Mouse (Mus musculus): ENCODE measurements around the gene Ace3.

Ace3 gene

GRCm38 (mm10) chr11:105953402-105953801 is 41.1 kb upstream of the Ace3 start:
- no peaks in the 10 kb centered on the region for H3K36me3 ChIP-seq (ENCODE audit: insufficient read depth, low read length)

GRCm38 (mm10) chr11:105955815-105956430 is 38.6 kb upstream of the Ace3 start:
- H3K36me3 ChIP-seq (ENCODE audit: insufficient read depth, low read length): no peaks in the 10 kb centered on the region
- TF ChIP-seq POU5F1 (IDR thresholded peaks at IDR 0.05; ENCODE audit: borderline replicate concordance, low read length) (no peak), NANOG (IDR thresholded peaks at IDR 0.05; ENCODE audit: borderline replicate concordance, low read length) (no peak), CTCF (conservative IDR thresholded peaks at IDR 0.05; ENCODE audit: low read length) (no peak)
- 0 out of 2 replicates have a peak, but pooled peaks cover 2% of the 10 kb centered on the region for H3K27me3 ChIP-seq (ENCODE audit: insufficient read depth, low read length)
- H3K4me3 ChIP-seq (replicated peaks; ENCODE audit: low read length): peak overlapping the region; percentile 77
- peaks cover 79% of the 10 kb centered on the region for H3K4me1 ChIP-seq (replicated peaks; ENCODE audit: low read depth, low read length)
- H3K9me3 ChIP-seq (ENCODE audit: low read length): no peaks in the 10 kb centered on the region

More at GRCm38 (mm10) chr11:105953402-105953801, 41.1 kb upstream of the Ace3 start:
- H3K4me3 ChIP-seq (replicated peaks; ENCODE audit: low read length): peak overlapping the region; percentile 39; the same call in 1 of the 2 replicates
- H3K27me3 ChIP-seq (ENCODE audit: insufficient read depth, low read length): no peaks in the 10 kb centered on the region
- no peaks in the 10 kb centered on the region for H3K9me3 ChIP-seq (ENCODE audit: low read length)
- TF ChIP-seq POU5F1 (IDR thresholded peaks at IDR 0.05; ENCODE audit: borderline replicate concordance, low read length) (no peak), CTCF (conservative IDR thresholded peaks at IDR 0.05; ENCODE audit: low read length) (no peak), NANOG (IDR thresholded peaks at IDR 0.05; ENCODE audit: borderline replicate concordance, low read length) (no peak)
- H3K4me1 ChIP-seq (replicated peaks; ENCODE audit: low read depth, low read length): peaks cover 78% of the 10 kb centered on the region

GRCm38 (mm10) chr11:105957501-105957900 is 37.0 kb upstream of the Ace3 start:
- 0 out of 2 replicates have a peak, but pooled peaks cover 2% of the 10 kb centered on the region for H3K27me3 ChIP-seq (ENCODE audit: insufficient read depth, low read length)
- no peak for TF ChIP-seq POU5F1 (IDR thresholded peaks at IDR 0.05; ENCODE audit: borderline replicate concordance, low read length)
- no peak for TF ChIP-seq CTCF (conservative IDR thresholded peaks at IDR 0.05; ENCODE audit: low read length)
- TF ChIP-seq NANOG (IDR thresholded peaks at IDR 0.05; ENCODE audit: borderline replicate concordance, low read length): no peak
- H3K9me3 ChIP-seq (ENCODE audit: low read length): no peaks in the 10 kb centered on the region
- peaks cover 65% of the 10 kb centered on the region for H3K4me1 ChIP-seq (replicated peaks; ENCODE audit: low read depth, low read length)
- no peaks in the 10 kb centered on the region for H3K36me3 ChIP-seq (ENCODE audit: insufficient read depth, low read length)
- H3K4me3 ChIP-seq (replicated peaks; ENCODE audit: low read length): no peak overlapping the region

DNA sequence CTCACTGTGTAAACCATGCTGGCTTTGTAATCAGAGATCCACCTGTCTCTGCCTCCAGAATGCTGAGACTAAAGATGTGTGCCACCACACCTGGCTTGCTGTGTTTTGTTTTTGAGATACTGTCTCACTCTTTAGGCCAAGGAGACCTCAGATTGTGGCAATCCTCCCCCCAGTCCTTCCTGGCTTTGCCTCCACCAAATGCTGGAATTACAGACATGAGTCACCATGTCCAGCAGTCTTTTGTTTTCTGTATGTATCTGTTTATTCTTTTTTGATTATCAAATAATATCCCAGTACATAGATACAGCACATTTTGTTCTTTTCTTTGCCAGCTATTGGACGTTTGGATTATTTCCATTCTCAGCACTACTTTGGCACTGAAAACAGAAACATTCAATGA is 35.9 kb upstream of the Ace3 start:
- no peak overlapping the region for H3K4me3 ChIP-seq (replicated peaks; ENCODE audit: low read length)
- H3K9me3 ChIP-seq (ENCODE audit: low read length): no peaks in the 10 kb centered on the region
- H3K36me3 ChIP-seq (ENCODE audit: insufficient read depth, low read length): no peaks in the 10 kb centered on the region
- H3K27me3 ChIP-seq (ENCODE audit: insufficient read depth, low read length): 0 out of 2 replicates have a peak, but pooled peaks cover 2% of the 10 kb centered on the region
- TF ChIP-seq NANOG (IDR thresholded peaks at IDR 0.05; ENCODE audit: borderline replicate concordance, low read length) (no peak), CTCF (conservative IDR thresholded peaks at IDR 0.05; ENCODE audit: low read length) (no peak), POU5F1 (IDR thresholded peaks at IDR 0.05; ENCODE audit: borderline replicate concordance, low read length) (no peak)
- H3K4me1 ChIP-seq (replicated peaks; ENCODE audit: low read depth, low read length): peaks cover 54% of the 10 kb centered on the region

DNA sequence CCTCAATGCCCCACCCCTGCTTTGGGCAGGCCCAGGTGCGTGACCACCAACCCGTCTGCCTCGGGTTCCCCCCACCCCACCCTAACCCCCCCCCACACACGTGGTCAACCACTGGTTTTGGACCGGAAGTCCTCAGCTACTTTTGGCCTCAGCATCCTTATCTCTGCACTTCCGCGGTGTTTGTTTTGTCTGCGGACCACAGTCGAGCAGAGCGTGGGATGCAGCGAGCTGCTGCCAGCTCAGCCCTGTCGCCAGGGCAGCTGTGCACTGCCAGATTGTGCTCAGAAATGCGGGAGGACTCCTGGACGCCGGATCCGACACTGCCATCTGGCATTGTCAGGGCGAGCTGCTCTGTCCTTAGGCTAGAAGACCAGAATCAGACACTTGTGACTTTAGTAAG is 35.1 kb upstream of the Ace3 start:
- H3K36me3 ChIP-seq (ENCODE audit: insufficient read depth, low read length): no peaks in the 10 kb centered on the region
- H3K4me3 ChIP-seq (replicated peaks; ENCODE audit: low read length): peak overlapping the region; percentile 52
- no peaks in the 10 kb centered on the region for H3K9me3 ChIP-seq (ENCODE audit: low read length)
- 0 out of 2 replicates have a peak, but pooled peaks cover 2% of the 10 kb centered on the region for H3K27me3 ChIP-seq (ENCODE audit: insufficient read depth, low read length)
- H3K4me1 ChIP-seq (replicated peaks; ENCODE audit: low read depth, low read length): peaks cover 49% of the 10 kb centered on the region
- TF ChIP-seq CTCF (conservative IDR thresholded peaks at IDR 0.05; ENCODE audit: low read length) (no peak), NANOG (IDR thresholded peaks at IDR 0.05; ENCODE audit: borderline replicate concordance, low read length) (no peak), POU5F1 (IDR thresholded peaks at IDR 0.05; ENCODE audit: borderline replicate concordance, low read length) (no peak)

- no peaks in the 10 kb centered on the region for H3K9me3 ChIP-seq (ENCODE audit: low read length)
- H3K4me1 ChIP-seq (replicated peaks; ENCODE audit: low read depth, low read length): peaks cover 23% of the 10 kb centered on the region
- TF ChIP-seq NANOG (IDR thresholded peaks at IDR 0.05; ENCODE audit: borderline replicate concordance, low read length) (no peak), CTCF (conservative IDR thresholded peaks at IDR 0.05; ENCODE audit: low read length) (peak; percentile 77)
- H3K36me3 ChIP-seq (ENCODE audit: insufficient read depth, low read length): no peaks in the 10 kb centered on the region
- H3K27me3 ChIP-seq (ENCODE audit: insufficient read depth, low read length): peaks cover 44% of the 10 kb centered on the region
- H3K4me3 ChIP-seq (replicated peaks; ENCODE audit: low read length): no peak overlapping the region
Measured at GRCm38 (mm10) chr11:105964691-105965090, 29.8 kb upstream of the Ace3 start.

GRCm38 (mm10) chr11:105966288-105966687 is 28.2 kb upstream of the Ace3 start:
- TF ChIP-seq CTCF (conservative IDR thresholded peaks at IDR 0.05; ENCODE audit: low read length): no peak
- no peak for TF ChIP-seq POU5F1 (IDR thresholded peaks at IDR 0.05; ENCODE audit: borderline replicate concordance, low read length)
- no peak for TF ChIP-seq NANOG (IDR thresholded peaks at IDR 0.05; ENCODE audit: borderline replicate concordance, low read length)
- Histone ChIP-seq H3K4me3 (replicated peaks; ENCODE audit: low read length) (no peak overlapping the region), H3K9me3 (ENCODE audit: low read length) (no peaks in the 10 kb centered on the region), H3K4me1 (replicated peaks; ENCODE audit: low read depth, low read length) (peaks cover 16% of the 10 kb centered on the region), H3K27me3 (ENCODE audit: insufficient read depth, low read length) (peaks cover 58% of the 10 kb centered on the region), H3K36me3 (ENCODE audit: insufficient read depth, low read length) (no peaks in the 10 kb centered on the region)

- no peaks in the 10 kb centered on the region for H3K9me3 ChIP-seq (ENCODE audit: low read length)
- H3K4me3 ChIP-seq (replicated peaks; ENCODE audit: low read length): peak within 1 kb of the TSS; percentile 84
- peaks cover 23% of the 10 kb centered on the region for H3K4me1 ChIP-seq (replicated peaks; ENCODE audit: low read depth, low read length)
- TF ChIP-seq CTCF (conservative IDR thresholded peaks at IDR 0.05; ENCODE audit: low read length): no peak
- no peak for TF ChIP-seq NANOG (IDR thresholded peaks at IDR 0.05; ENCODE audit: borderline replicate concordance, low read length)
- no peak for TF ChIP-seq POU5F1 (IDR thresholded peaks at IDR 0.05; ENCODE audit: borderline replicate concordance, low read length)
- H3K27me3 ChIP-seq (ENCODE audit: insufficient read depth, low read length): peaks cover 62% of the 10 kb centered on the region
- H3K36me3 ChIP-seq (ENCODE audit: insufficient read depth, low read length): no peaks in the 10 kb centered on the region
Measured at GRCm38 (mm10) chr11:105967741-105968574, 26.5 kb upstream of the Ace3 start, which contains the start of gene Ace. Gene Ace (plus strand): TSS chr11:105967945.
